Mouse (Mus musculus) neural tube, embryonic 14.5 days (tissue): Measurements from ENCODE around the gene Slc25a5. TPM values are rescaled to one million over a fixed set of nuclear protein-coding genes. Genes with fewer than 3 reads are reported as not detected.
"Not testable (repeated sequence)": the region's sequence is repeated elsewhere in the genome, so short reads cannot be mapped to it uniquely, and the experiment has no call there.

ENCODE experiments used
- ATAC-seq: fragments of 200-750 bp; cut with Nextera tagmentation; 2 replicates; pipeline ENCODE4 v1.8.0; 2017; ENCODE audit warnings: low read depth, mild to moderate bottlenecking, moderate TSS enrichment, moderate library complexity
- H3K27ac ChIP-seq: fragments of 300-500 bp; sonication (generic); 2 replicates; pipeline ENCODE4 v1.5.1; 2014; ENCODE audit warnings: low read depth, mild to moderate bottlenecking, control low read depth, low read length, moderate library complexity, mixed read lengths
- H3K27me3 ChIP-seq: fragments of 300-500 bp; sonication (generic); 2 replicates; pipeline ENCODE4 v1.6.1; 2014; ENCODE audit warnings: low read length; ENCODE audit not compliant: control insufficient read depth, insufficient read depth
- H3K36me3 ChIP-seq: fragments of 300-500 bp; sonication (generic); 2 replicates; pipeline ENCODE4 v1.6.1; 2014; ENCODE audit warnings: low read length, mixed read lengths; ENCODE audit not compliant: control insufficient read depth, insufficient read depth
- H3K4me1 ChIP-seq: fragments of 300-500 bp; sonication (generic); 2 replicates; pipeline ENCODE4 v1.6.1; 2014; ENCODE audit warnings: low read length; ENCODE audit not compliant: control insufficient read depth, insufficient read depth
- H3K4me2 ChIP-seq: fragments of 300-500 bp; sonication (generic); 2 replicates; pipeline ENCODE4 v1.6.1; 2014; ENCODE audit warnings: mild to moderate bottlenecking, low read depth, low read length, control low read depth
- H3K4me3 ChIP-seq: fragments of 300-500 bp; sonication (generic); 2 replicates; pipeline ENCODE4 v1.5.1; 2014; ENCODE audit warnings: low read depth, low read length, control low read depth, mixed read lengths
- H3K9ac ChIP-seq: fragments of 300-500 bp; sonication (generic); replicated peaks from 2 replicates; pipeline ENCODE4 v1.6.1; 2014; ENCODE audit warnings: low read depth, mild to moderate bottlenecking, control low read depth, low read length, mixed read lengths
- H3K9me3 ChIP-seq: fragments of 300-500 bp; sonication (generic); 2 replicates; pipeline ENCODE4 v1.6.1; 2016; ENCODE audit warnings: low read length; ENCODE audit not compliant: control insufficient read depth
- WGBS: fragments of 180-500 bp; shearing (Covaris S2); extraction: QIAGEN DNeasy Blood & Tissue Kit; methylation state at CpG from one replicate; pipeline ENCODE4 v1.1.7; 2014; 5-methylcytosine and 5-hydroxymethylcytosine counted together
- polyA plus RNA-seq: library from polyadenylated mRNA; unstranded; fragments of >200 nt; fragmentation: Nextera tagmentation; extraction: Ambion mirVana; gene quantifications from 2 replicates; pipeline ENCODE4 v1.2.1, GENCODE M21; 2014

Gene Slc25a5
- polyA plus RNA-seq, 1 experiment from 2014 or later = 575 TPM

GRCm38 (mm10) chrX:36789360-36789759, 6.1 kb upstream of the Slc25a5 start:
- Histone ChIP-seq H3K4me1 (no peaks in the 10 kb centered on the region), H3K4me3 (no peak overlapping the region), H3K36me3 (no peaks in the 10 kb centered on the region), H3K27me3 (no peaks in the 10 kb centered on the region), H3K9ac (no peak overlapping the region), H3K9me3 (no peaks in the 10 kb centered on the region), H3K27ac (no peak overlapping the region), H3K4me2 (no peak overlapping the region)
- WGBS = 69% methylated on average over 4 of the region's 4 CpGs
- ATAC-seq = no peak

GRCm38 (mm10) chrX:36794571-36794970, 880 bp upstream of the Slc25a5 start:
- H3K4me1 ChIP-seq = no peaks in the 10 kb centered on the region
- H3K36me3 ChIP-seq = 0 out of 2 replicates have a peak, but pooled peaks cover 8% of the 10 kb centered on the region
- H3K9me3 ChIP-seq = no peaks in the 10 kb centered on the region
- no peak overlapping the region for H3K27ac ChIP-seq
- H3K27me3 ChIP-seq = no peaks in the 10 kb centered on the region
- no peak overlapping the region for H3K4me3 ChIP-seq
- 61% methylated on average over 5 of the region's 5 CpGs for WGBS
- H3K9ac ChIP-seq = no peak overlapping the region
- no peak overlapping the region for H3K4me2 ChIP-seq
- ATAC-seq = no peak

DNA sequence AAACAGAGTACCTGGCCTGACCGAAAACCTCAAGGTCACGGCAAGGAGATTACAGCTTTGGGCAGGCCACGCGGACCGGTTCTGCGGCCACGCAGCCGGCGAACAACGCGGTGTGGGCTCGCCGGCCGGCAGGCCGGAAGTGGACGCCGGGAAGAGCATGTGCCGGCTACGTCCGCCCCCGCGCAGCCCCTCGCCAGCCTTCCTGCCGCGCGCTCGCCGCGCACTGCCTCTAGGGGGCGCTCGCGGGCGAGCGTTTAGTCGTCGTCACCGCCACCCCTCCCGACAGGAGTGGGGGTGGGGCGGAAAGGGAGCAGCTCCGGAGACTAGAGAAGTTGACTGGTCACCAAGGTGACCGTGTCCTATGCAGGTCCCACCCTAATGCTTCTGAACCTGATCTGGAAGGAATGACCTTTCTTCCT, 721 bp downstream of the Slc25a5 start:
- Histone ChIP-seq H3K36me3 (0 out of 2 replicates have a peak, but pooled peaks cover 8% of the 10 kb centered on the region), H3K4me3 (peak overlapping the region; percentile 54), H3K4me2 (peak overlapping the region; percentile 47), H3K27ac (peak overlapping the region; percentile 87), H3K4me1 (no peaks in the 10 kb centered on the region), H3K9me3 (no peaks in the 10 kb centered on the region), H3K9ac (peak overlapping the region; percentile 71), H3K27me3 (no peaks in the 10 kb centered on the region)
- WGBS = 26% methylated on average over 33 of the region's 41 CpGs
- ATAC-seq = peak; percentile 80

DNA sequence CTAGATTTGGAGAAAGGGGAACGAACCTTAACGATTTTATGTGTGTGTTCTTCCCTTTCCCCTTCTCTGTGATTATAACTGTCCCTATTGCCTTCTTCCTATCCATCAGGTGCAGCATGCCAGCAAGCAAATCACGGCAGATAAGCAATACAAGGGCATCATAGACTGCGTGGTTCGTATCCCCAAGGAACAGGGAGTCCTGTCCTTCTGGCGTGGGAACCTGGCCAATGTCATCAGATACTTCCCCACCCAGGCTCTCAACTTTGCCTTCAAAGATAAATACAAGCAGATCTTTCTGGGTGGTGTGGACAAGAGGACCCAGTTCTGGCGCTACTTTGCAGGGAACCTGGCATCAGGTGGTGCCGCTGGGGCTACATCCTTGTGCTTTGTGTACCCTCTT, 1.3 kb downstream of the Slc25a5 start:
- Histone ChIP-seq H3K4me2 (peak overlapping the region; percentile 47), H3K9ac (peak overlapping the region; percentile 71; the same call in 1 of the 2 replicates), H3K4me3 (peak overlapping the region; percentile 54)
- WGBS = 82% methylated on average over 8 of the region's 8 CpGs
- not testable (repeated sequence) for H3K9me3 ChIP-seq, H3K4me1 ChIP-seq, H3K27me3 ChIP-seq, ATAC-seq, H3K27ac ChIP-seq, H3K36me3 ChIP-seq

- no peaks in the 10 kb centered on the region for H3K9me3 ChIP-seq
These were observed 3.9 kb downstream of the Slc25a5 start for GRCm38 (mm10) chrX:36799131-36799879.

DNA sequence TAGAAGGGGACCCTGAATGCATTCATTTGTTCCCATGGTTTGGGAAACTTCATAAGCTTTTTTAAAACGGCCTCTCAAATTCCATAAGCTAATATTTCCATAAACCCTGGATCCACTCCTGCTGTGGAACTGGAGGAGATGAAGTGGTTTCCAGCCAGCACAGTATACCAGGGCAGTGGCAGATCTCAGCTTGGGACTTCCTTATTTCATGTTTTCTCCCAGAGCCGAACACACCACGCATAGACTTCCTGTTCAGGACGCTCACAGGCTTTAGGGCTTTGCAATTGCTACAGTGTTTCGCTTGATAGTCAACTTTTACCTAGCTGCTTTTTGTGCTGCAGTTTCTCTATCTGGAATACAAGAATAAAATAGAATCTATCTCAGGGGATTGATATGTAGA, 7.7 kb downstream of the Slc25a5 start:
- no peak overlapping the region for H3K4me2 ChIP-seq
- no peaks in the 10 kb centered on the region for H3K27me3 ChIP-seq
- H3K9ac ChIP-seq = no peak overlapping the region
- no peaks in the 10 kb centered on the region for H3K9me3 ChIP-seq
- H3K4me3 ChIP-seq = no peak overlapping the region
- no peak for ATAC-seq
- no peak overlapping the region for H3K27ac ChIP-seq
- H3K4me1 ChIP-seq = no peaks in the 10 kb centered on the region
- no peaks in the 10 kb centered on the region for H3K36me3 ChIP-seq
- 79% methylated on average over 5 of the region's 5 CpGs for WGBS

More at GRCm38 (mm10) chrX:36799131-36799879, 3.9 kb downstream of the Slc25a5 start:
- no peak overlapping the region for H3K4me3 ChIP-seq
- no peak overlapping the region for H3K9ac ChIP-seq
- WGBS = 51% methylated on average over 6 of the region's 6 CpGs
- H3K4me1 ChIP-seq = no peaks in the 10 kb centered on the region
- H3K27me3 ChIP-seq = no peaks in the 10 kb centered on the region
- no peak overlapping the region for H3K4me2 ChIP-seq
- H3K27ac ChIP-seq = no peak overlapping the region
- 0 out of 2 replicates have a peak, but pooled peaks cover 8% of the 10 kb centered on the region for H3K36me3 ChIP-seq
- ATAC-seq = no peak

- Histone ChIP-seq H3K9ac (no peak overlapping the region), H3K4me3 (no peak overlapping the region), H3K9me3 (no peaks in the 10 kb centered on the region), H3K36me3 (no peaks in the 10 kb centered on the region), H3K27ac (no peak overlapping the region), H3K4me2 (no peak overlapping the region), H3K27me3 (no peaks in the 10 kb centered on the region), H3K4me1 (no peaks in the 10 kb centered on the region)
- ATAC-seq = no peak
- 76% methylated on average over 5 of the region's 5 CpGs for WGBS
These were observed 8.7 kb downstream of the Slc25a5 start for GRCm38 (mm10) chrX:36804196-36804595.

GRCm38 (mm10) chrX:36805466-36806235, 10.2 kb downstream of the Slc25a5 start:
- Histone ChIP-seq H3K4me2 (no peak overlapping the region), H3K4me1 (no peaks in the 10 kb centered on the region), H3K4me3 (no peak overlapping the region), H3K36me3 (no peaks in the 10 kb centered on the region), H3K9me3 (no peaks in the 10 kb centered on the region), H3K27me3 (no peaks in the 10 kb centered on the region), H3K27ac (no peak overlapping the region), H3K9ac (no peak overlapping the region)
- ATAC-seq = no peak
- WGBS = 67% methylated on average over 5 of the region's 5 CpGs
